Mouse (Mus musculus) thymus, adult 2 months (tissue): ENCODE measurements around the gene Aloxe3. TPM values are rescaled to one million over a fixed set of nuclear protein-coding genes. Genes with fewer than 3 reads are reported as not detected.
A peak's percentile ranks its signal among the peaks of the same experiment; 100 is the strongest.

ENCODE experiments used
- DNase-seq: peaks from one replicate; pipeline ENCODE4 v3.0.0; 2021
- H3K27ac ChIP-seq: fragments of 200-500 bp; 2 replicates; pipeline ENCODE4 v1.5.1; 2012; ENCODE audit warnings: low read length, control low read depth; ENCODE audit not compliant: control insufficient read depth, insufficient read depth
- H3K27me3 ChIP-seq: fragments of 200-500 bp; 2 replicates; pipeline ENCODE4 v1.6.1; 2012; ENCODE audit warnings: mild to moderate bottlenecking, low read length, moderate library complexity, mixed read lengths; ENCODE audit not compliant: control insufficient read depth, insufficient read depth
- H3K36me3 ChIP-seq: fragments of 200-500 bp; 2 replicates; pipeline ENCODE4 v1.6.1; 2012; ENCODE audit warnings: mild to moderate bottlenecking, low read length, moderate library complexity; ENCODE audit not compliant: control insufficient read depth, insufficient read depth
- H3K4me1 ChIP-seq: fragments of 200-500 bp; replicated peaks from 2 replicates; pipeline ENCODE4 v1.6.1; 2012; ENCODE audit warnings: low read length; ENCODE audit not compliant: control insufficient read depth, insufficient read depth
- H3K4me3 ChIP-seq: fragments of 200-500 bp; 2 replicates; pipeline ENCODE4 v1.5.1; 2012; ENCODE audit warnings: mild to moderate bottlenecking, low read length, control low read depth, moderate library complexity; ENCODE audit not compliant: control insufficient read depth, insufficient read depth
- CTCF ChIP-seq: fragments of 200-500 bp; IDR thresholded peaks from 2 replicates; pipeline ENCODE4 v1.5.1; 2012; ENCODE audit warnings: mild to moderate bottlenecking, control low read depth, low read length, moderate library complexity, borderline replicate concordance; ENCODE audit not compliant: control insufficient read depth, poor library complexity, insufficient read depth; ENCODE audit errors: extremely low read depth
- POLR2A ChIP-seq: fragments of 200-500 bp; IDR thresholded peaks from 2 replicates; pipeline ENCODE4 v1.6.1; 2012; ENCODE audit warnings: mild to moderate bottlenecking, low read length, control low read depth, moderate library complexity; ENCODE audit not compliant: control insufficient read depth, poor library complexity, insufficient read depth; ENCODE audit errors: extremely low read depth
- WGBS: fragments of 180-500 bp; shearing (Covaris S2); methylation state at CpG from one replicate; pipeline ENCODE4 v1.1.7; 2018; 5-methylcytosine and 5-hydroxymethylcytosine counted together
- polyA plus RNA-seq: library from polyadenylated mRNA; depleted of rRNA; stranded (reverse); fragments of >200 nt; gene quantifications from 2 replicates; pipeline ENCODE4 v1.2.3, GENCODE M21; 2012

The Aloxe3 gene
- polyA plus RNA-seq, 1 experiment: 2.0 TPM

GRCm38 (mm10) chr11:69108223-69108622, 17.5 kb upstream of the Aloxe3 start:
- WGBS: 95% methylated on average over 9 of the region's 9 CpGs

GRCm38 (mm10) chr11:69109032-69109900, 16.4 kb upstream of the Aloxe3 start:
- H3K4me1 ChIP-seq: no peaks in the 10 kb centered on the region
- peaks cover 37% of the 10 kb centered on the region for H3K36me3 ChIP-seq
- no peak overlapping the region for H3K4me3 ChIP-seq
- H3K27ac ChIP-seq: no peak overlapping the region
- 94% methylated on average over 13 of the region's 13 CpGs for WGBS
- H3K27me3 ChIP-seq: no peaks in the 10 kb centered on the region
- no peak for DNase-seq
- TF ChIP-seq POLR2A (no peak), CTCF (no peak)

More at GRCm38 (mm10) chr11:69108223-69108622, 17.5 kb upstream of the Aloxe3 start:
- Histone ChIP-seq H3K4me1 (no peaks in the 10 kb centered on the region), H3K36me3 (peaks cover 45% of the 10 kb centered on the region), H3K4me3 (no peak overlapping the region), H3K27ac (no peak overlapping the region), H3K27me3 (no peaks in the 10 kb centered on the region)
- no peak for DNase-seq
- TF ChIP-seq POLR2A (no peak), CTCF (no peak)

GRCm38 (mm10) chr11:69110319-69111046, 15.2 kb upstream of the Aloxe3 start:
- Histone ChIP-seq H3K4me1 (no peaks in the 10 kb centered on the region), H3K27me3 (no peaks in the 10 kb centered on the region), H3K4me3 (peak overlapping the region; percentile 7; the same call in 1 of the 2 replicates), H3K27ac (no peak overlapping the region), H3K36me3 (peaks cover 27% of the 10 kb centered on the region)
- WGBS: 3% methylated on average over 30 of the region's 30 CpGs
- DNase-seq: peak; percentile 82
- no peak for TF ChIP-seq POLR2A
- TF ChIP-seq CTCF: no peak

- Histone ChIP-seq H3K4me1 (no peaks in the 10 kb centered on the region), H3K4me3 (no peak overlapping the region), H3K36me3 (peaks cover 19% of the 10 kb centered on the region), H3K27ac (no peak overlapping the region), H3K27me3 (no peaks in the 10 kb centered on the region)
- no peak for TF ChIP-seq CTCF
- TF ChIP-seq POLR2A: no peak
- 21% methylated on average over 21 of the region's 21 CpGs for WGBS
- DNase-seq: no peak
Observed at GRCm38 (mm10) chr11:69111051-69111810, 14.5 kb upstream of the Aloxe3 start.

- no peak for DNase-seq
- TF ChIP-seq POLR2A (no peak), CTCF (no peak)
- no peak overlapping the region for H3K27ac ChIP-seq
- H3K4me3 ChIP-seq: no peak overlapping the region
- H3K27me3 ChIP-seq: no peaks in the 10 kb centered on the region
- WGBS: 87% methylated on average over 4 of the region's 4 CpGs
- no peaks in the 10 kb centered on the region for H3K4me1 ChIP-seq
- peaks cover 16% of the 10 kb centered on the region for H3K36me3 ChIP-seq
Observed at GRCm38 (mm10) chr11:69111865-69112264, 13.8 kb upstream of the Aloxe3 start.

- 73% methylated on average over 3 of the region's 3 CpGs for WGBS
- Histone ChIP-seq H3K27me3 (no peaks in the 10 kb centered on the region), H3K4me3 (no peak overlapping the region), H3K27ac (no peak overlapping the region), H3K36me3 (no peaks in the 10 kb centered on the region; the same call in 1 of the 2 replicates), H3K4me1 (peaks cover 10% of the 10 kb centered on the region)
- TF ChIP-seq CTCF (no peak), POLR2A (no peak)
- no peak for DNase-seq
Observed at GRCm38 (mm10) chr11:69114018-69114417, 11.7 kb upstream of the Aloxe3 start.
